Mouse (Mus musculus) C2C12 (cell line): Measurements from ENCODE around the gene Slc9a3r2. TPM values are rescaled to one million over a fixed set of nuclear protein-coding genes. Genes with fewer than 3 reads are reported as not detected.

ENCODE experiments used
- H3K27me3 ChIP-seq: one replicate; pipeline ENCODE4 v1.6.1; 2011; ENCODE audit not compliant: control insufficient read depth, insufficient read depth, insufficient read length
- H3K36me3 ChIP-seq: one replicate; pipeline ENCODE4 v1.6.1; 2011; ENCODE audit not compliant: control insufficient read depth, insufficient read depth
- H3K4me3 ChIP-seq: one replicate; pipeline ENCODE4 v1.5.1; 2011; ENCODE audit warnings: mild to moderate bottlenecking, control low read depth; ENCODE audit not compliant: poor library complexity, insufficient read depth, severe bottlenecking
- H3K79me2 ChIP-seq: one replicate; pipeline ENCODE4 v1.6.1; 2011; ENCODE audit not compliant: control insufficient read depth, insufficient read depth
- H3K79me3 ChIP-seq: one replicate; pipeline ENCODE4 v1.6.1; 2011; ENCODE audit warnings: low read depth, control low read depth
- H3ac ChIP-seq: one replicate; pipeline ENCODE3; 2011; ENCODE audit warnings: low read depth; ENCODE audit not compliant: control insufficient read depth, insufficient read length
- CEBPB ChIP-seq: IDR thresholded peaks from one replicate; pipeline ENCODE4 v1.6.1; 2011; ENCODE audit warnings: low read depth, mild to moderate bottlenecking, control low read depth, moderate library complexity
- CTCF ChIP-seq: IDR thresholded peaks from one replicate; pipeline ENCODE4 v1.5.1; 2011; ENCODE audit not compliant: control insufficient read depth, insufficient read depth, insufficient read length
- FOSL1 ChIP-seq: IDR thresholded peaks from one replicate; pipeline ENCODE4 v1.8.0; 2011; ENCODE audit warnings: mild to moderate bottlenecking, low read length; ENCODE audit not compliant: poor library complexity, insufficient read depth, severe bottlenecking
- MAX ChIP-seq: IDR thresholded peaks from one replicate; pipeline ENCODE4 v1.6.1; 2011; ENCODE audit warnings: mild to moderate bottlenecking, control low read depth
- MYOD1 ChIP-seq: IDR thresholded peaks from one replicate; pipeline ENCODE4 v1.6.1; 2011; ENCODE audit warnings: low read depth; ENCODE audit not compliant: control insufficient read depth, insufficient read length
- MYOG ChIP-seq: IDR thresholded peaks from one replicate; pipeline ENCODE4 v1.6.1; 2011; ENCODE audit not compliant: control insufficient read depth, insufficient read length; ENCODE audit errors: extremely low read depth
- USF1 ChIP-seq: IDR thresholded peaks from one replicate; pipeline ENCODE4 v1.6.1; 2011; ENCODE audit warnings: low read depth, mild to moderate bottlenecking, control low read depth, moderate library complexity
- polyA plus RNA-seq: library from polyadenylated mRNA; unstranded; fragments of >200 nt; fragmentation: generic; extraction: Trizol; gene quantifications from one replicate; pipeline ENCODE4 v1.2.1, GENCODE M21; 2012; ENCODE audit warnings: missing spikeins

Slc9a3r2 gene
- polyA plus RNA-seq, 1 experiment: 10.0 TPM

DNA sequence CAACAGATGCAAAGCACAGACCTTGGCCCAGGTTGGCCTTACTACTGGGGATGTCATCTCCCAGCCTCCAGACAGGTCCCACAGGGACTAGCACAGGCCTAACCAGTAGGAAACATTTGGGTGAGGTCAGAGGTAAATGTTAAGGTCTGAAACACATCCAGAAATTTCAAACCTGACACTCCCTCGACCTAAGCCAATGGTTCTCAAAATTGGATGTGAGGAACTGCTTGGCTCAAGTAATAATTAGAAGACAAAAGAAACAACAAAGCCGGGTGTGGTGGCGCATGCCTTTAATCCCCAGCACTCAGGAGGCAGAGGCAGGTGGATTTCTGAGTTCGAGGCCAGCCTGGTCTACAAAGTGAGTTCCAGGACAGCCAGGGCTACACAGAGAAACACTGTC is 3.7 kb downstream of the Slc9a3r2 start:
- TF ChIP-seq MYOG: no peak
- no peak for TF ChIP-seq CTCF
- no peak for TF ChIP-seq FOSL1
- TF ChIP-seq MAX: no peak
- TF ChIP-seq CEBPB: no peak
- no peak for TF ChIP-seq USF1
- no peak for TF ChIP-seq MYOD1
- no peaks in the 10 kb centered on the region for H3K36me3 ChIP-seq
- no peaks in the 10 kb centered on the region for H3K79me2 ChIP-seq
- no peak overlapping the region for H3K4me3 ChIP-seq
- H3K79me3 ChIP-seq: no peaks in the 10 kb centered on the region
- H3ac ChIP-seq: no peak overlapping the region
- H3K27me3 ChIP-seq: peaks cover 4% of the 10 kb centered on the region

DNA sequence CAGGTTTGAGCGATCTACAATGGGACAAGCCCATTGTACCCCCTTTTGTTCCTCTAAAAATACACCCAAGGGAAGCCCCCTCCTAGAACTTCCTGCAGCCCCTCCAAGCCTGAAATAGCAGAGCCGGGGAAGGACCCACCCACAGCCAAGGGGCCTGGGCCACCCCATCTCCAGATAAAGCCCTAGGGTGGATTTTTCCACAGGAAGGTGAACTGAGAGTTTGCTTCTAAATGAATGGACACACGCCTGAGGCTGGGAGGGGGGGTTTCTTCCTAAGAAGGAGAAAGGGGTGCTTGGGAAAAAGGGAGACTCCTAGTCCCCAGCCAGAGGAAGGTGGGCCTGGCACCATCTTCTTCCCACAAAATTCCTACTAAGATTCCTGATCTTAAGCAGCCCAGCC is 4.2 kb downstream of the Slc9a3r2 start:
- Histone ChIP-seq H3K79me3 (no peaks in the 10 kb centered on the region), H3K79me2 (no peaks in the 10 kb centered on the region)

DNA sequence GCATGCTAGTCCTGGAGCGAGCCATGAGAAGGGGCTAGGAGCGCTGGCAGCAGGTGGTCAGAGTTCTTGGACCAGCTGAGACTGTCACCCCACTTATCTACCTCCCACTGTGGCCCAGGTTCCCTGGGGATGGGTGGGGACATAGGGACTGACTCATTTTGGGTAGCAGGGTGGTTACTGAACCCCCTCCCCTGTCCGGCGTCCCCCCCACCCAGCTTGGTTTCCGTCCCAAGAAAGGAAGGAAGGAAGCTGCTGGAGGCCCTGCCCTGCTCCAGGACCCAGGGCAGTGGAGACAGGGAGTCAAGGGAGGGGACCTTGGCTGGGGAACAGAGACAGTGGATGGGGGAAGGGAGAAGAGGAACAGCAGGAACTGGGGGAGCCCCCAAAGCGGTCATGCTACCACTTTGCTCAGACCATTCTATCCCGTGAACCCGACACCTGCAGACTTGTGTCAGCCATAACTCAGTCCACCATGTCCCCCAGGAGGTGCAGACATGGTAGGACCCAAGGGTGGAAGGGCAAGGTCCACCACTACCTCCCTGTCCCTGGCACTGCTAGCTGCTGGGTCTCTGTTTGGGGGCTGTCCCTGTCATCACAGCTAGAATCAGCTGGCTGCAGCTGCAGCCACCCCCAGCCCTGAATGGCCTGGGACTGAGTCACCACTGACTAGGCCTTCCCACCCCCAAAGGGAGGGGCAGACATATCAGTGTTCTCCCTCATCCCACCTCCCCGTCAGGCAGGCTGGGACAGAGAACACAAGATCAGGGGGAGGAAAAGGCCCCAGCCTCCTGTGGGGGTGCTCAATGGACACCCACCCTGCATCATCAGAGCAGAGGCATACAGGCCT is 5.0 kb downstream of the Slc9a3r2 start:
- TF ChIP-seq MYOD1: no peak
- no peak for TF ChIP-seq MYOG
- Histone ChIP-seq H3ac (peak overlapping the region; percentile 19), H3K4me3 (no peak overlapping the region), H3K27me3 (no peaks in the 10 kb centered on the region), H3K36me3 (no peaks in the 10 kb centered on the region), H3K79me3 (no peaks in the 10 kb centered on the region), H3K79me2 (no peaks in the 10 kb centered on the region)

More for the DNA sequence above, 4.2 kb downstream of the Slc9a3r2 start:
- Histone ChIP-seq H3ac (no peak overlapping the region), H3K4me3 (no peak overlapping the region), H3K36me3 (no peaks in the 10 kb centered on the region), H3K27me3 (no peaks in the 10 kb centered on the region)
- TF ChIP-seq CEBPB (no peak), FOSL1 (no peak), CTCF (no peak), USF1 (no peak), MYOD1 (no peak), MAX (no peak), MYOG (no peak)

DNA sequence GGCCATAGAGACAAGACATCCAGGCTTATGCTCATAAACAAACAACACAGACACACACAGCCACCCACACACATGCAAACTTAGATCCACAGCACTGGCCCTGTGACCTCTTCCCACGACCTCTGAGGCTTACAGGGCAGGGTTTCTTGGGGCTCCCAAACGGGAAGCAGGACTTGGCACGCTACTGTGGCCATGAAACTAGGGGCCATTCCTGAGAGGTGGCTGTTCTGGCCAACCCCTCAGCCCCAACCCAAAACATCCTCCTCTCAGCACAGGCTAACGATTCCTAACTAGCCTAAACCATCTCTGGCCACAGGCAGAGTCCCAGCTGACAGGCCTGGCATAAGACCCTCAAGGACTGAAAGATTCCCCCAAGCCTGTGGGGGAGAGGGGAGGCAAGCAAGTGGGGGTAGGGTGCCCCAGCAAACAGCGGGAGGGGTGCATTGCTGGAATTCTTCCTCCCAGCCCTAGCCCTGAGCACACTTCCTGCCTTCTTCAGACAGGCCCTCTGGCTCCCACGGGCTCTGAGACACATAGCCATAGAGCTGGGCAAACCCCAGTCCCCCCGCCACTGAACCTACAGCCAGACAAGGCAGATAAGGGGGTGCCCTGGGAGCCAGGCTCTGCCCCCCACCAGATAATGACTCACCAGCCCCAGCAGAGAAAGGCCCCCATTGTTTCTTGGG is 6.0 kb downstream of the Slc9a3r2 start:
- Histone ChIP-seq H3K79me2 (no peaks in the 10 kb centered on the region), H3K36me3 (no peaks in the 10 kb centered on the region), H3K79me3 (no peaks in the 10 kb centered on the region), H3K4me3 (no peak overlapping the region), H3K27me3 (no peaks in the 10 kb centered on the region), H3ac (no peak overlapping the region)
- no peak for TF ChIP-seq FOSL1
- no peak for TF ChIP-seq MAX
- TF ChIP-seq CTCF: no peak
- no peak for TF ChIP-seq MYOD1
- TF ChIP-seq MYOG: no peak
- no peak for TF ChIP-seq USF1
- no peak for TF ChIP-seq CEBPB

DNA sequence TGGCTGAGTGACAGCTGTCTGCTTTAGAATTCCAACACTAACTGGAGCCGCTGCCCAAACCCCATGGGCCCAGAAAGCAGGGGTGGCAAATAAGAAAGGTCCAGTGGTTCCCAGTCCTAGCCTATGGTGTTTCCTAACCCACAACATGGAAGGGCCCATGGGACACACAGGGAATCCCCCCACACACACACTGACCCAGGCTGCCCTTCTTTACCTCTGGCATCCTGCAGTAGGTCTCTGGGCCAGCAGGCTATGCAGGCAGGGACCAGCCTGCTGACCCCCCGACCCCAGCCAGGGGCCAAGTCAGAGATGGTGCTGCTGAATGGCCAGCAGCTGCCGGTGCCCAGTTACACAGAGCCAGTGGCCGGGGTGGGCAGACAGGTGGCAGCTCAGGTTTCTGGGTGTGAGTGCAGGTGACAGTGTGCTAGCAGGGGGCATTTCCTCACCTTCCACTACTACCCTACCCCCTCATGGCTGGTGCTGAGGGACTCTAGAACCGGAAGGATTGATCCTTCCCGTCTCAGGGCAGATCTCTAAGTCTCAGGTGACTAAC is 7.3 kb downstream of the Slc9a3r2 start:
- no peaks in the 10 kb centered on the region for H3K79me2 ChIP-seq
- no peak for TF ChIP-seq MYOD1
- no peak for TF ChIP-seq CEBPB
- TF ChIP-seq MYOG: no peak
- no peak overlapping the region for H3K4me3 ChIP-seq
- H3ac ChIP-seq: no peak overlapping the region
- H3K27me3 ChIP-seq: no peaks in the 10 kb centered on the region
- H3K79me3 ChIP-seq: no peaks in the 10 kb centered on the region
- no peaks in the 10 kb centered on the region for H3K36me3 ChIP-seq

DNA sequence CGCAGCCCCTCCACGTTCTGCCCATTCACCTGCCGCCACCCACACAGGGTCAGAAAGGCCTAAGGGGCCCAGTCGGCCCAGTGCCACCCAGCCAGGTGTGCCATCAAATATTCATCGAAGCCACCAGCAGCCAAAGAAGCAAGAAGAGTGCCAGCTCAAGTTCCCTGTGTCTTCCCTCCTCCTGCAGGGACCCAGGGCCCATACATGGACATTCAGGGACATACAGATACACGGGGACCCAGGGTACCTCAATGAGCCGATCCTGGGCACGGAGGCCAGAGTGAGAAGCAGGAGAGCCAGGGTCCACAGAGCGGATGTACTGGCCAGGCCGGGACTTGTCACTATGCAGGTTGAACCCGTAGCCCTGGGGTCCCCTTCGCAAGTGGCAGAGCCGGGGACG is 8.2 kb downstream of the Slc9a3r2 start:
- Histone ChIP-seq H3ac (no peak overlapping the region), H3K4me3 (no peak overlapping the region), H3K79me2 (no peaks in the 10 kb centered on the region), H3K27me3 (no peaks in the 10 kb centered on the region), H3K79me3 (no peaks in the 10 kb centered on the region), H3K36me3 (no peaks in the 10 kb centered on the region)
- TF ChIP-seq CEBPB (no peak), USF1 (no peak), FOSL1 (no peak), CTCF (no peak), MYOD1 (no peak), MAX (no peak), MYOG (no peak)
